Mouse (Mus musculus) lung, embryonic 16.5 days (tissue): Measurements from ENCODE around the gene Desi1. TPM values are rescaled to one million over a fixed set of nuclear protein-coding genes. Genes with fewer than 3 reads are reported as not detected.

Experiments
- ATAC-seq: fragments of 200-750 bp; cut with Nextera tagmentation; 2 replicates; pipeline ENCODE4 v1.8.0; 2017; ENCODE audit warnings: low read depth, mild to moderate bottlenecking, moderate library complexity
- H3K27ac ChIP-seq: fragments of 300-500 bp; sonication (generic); 2 replicates; pipeline ENCODE4 v1.5.1; 2014; ENCODE audit warnings: mild to moderate bottlenecking, control low read depth, low read length
- H3K27me3 ChIP-seq: fragments of 300-500 bp; sonication (generic); 2 replicates; pipeline ENCODE4 v1.6.1; 2014; ENCODE audit warnings: low read depth, low read length, mixed read lengths; ENCODE audit not compliant: control insufficient read depth, insufficient read depth
- H3K36me3 ChIP-seq: fragments of 300-500 bp; sonication (generic); 2 replicates; pipeline ENCODE4 v1.6.1; 2014; ENCODE audit warnings: low read length; ENCODE audit not compliant: control insufficient read depth, insufficient read depth
- H3K4me1 ChIP-seq: fragments of 300-500 bp; sonication (generic); replicated peaks from 2 replicates; pipeline ENCODE4 v1.6.1; 2014; ENCODE audit warnings: low read length, mixed read lengths; ENCODE audit not compliant: control insufficient read depth, insufficient read depth
- H3K4me2 ChIP-seq: fragments of 300-500 bp; sonication (generic); 2 replicates; pipeline ENCODE4 v1.6.1; 2014; ENCODE audit warnings: low read depth, low read length, control low read depth
- H3K4me3 ChIP-seq: fragments of 300-500 bp; sonication (generic); 2 replicates; pipeline ENCODE4 v1.5.1; 2014; ENCODE audit warnings: mild to moderate bottlenecking, low read length, control low read depth
- H3K9ac ChIP-seq: fragments of 300-500 bp; sonication (generic); 2 replicates; pipeline ENCODE4 v1.6.1; 2014; ENCODE audit warnings: low read length, control low read depth
- H3K9me3 ChIP-seq: fragments of 300-500 bp; sonication (generic); 2 replicates; pipeline ENCODE4 v1.6.1; 2016; ENCODE audit warnings: low read length; ENCODE audit not compliant: control insufficient read depth
- WGBS: fragments of 180-500 bp; shearing (Covaris S2); extraction: QIAGEN DNeasy Blood & Tissue Kit; methylation state at CpG from one replicate; pipeline ENCODE4 v1.1.7; 2014; 5-methylcytosine and 5-hydroxymethylcytosine counted together
- polyA plus RNA-seq: library from polyadenylated mRNA; unstranded; fragments of >200 nt; fragmentation: Nextera tagmentation; extraction: Ambion mirVana; gene quantifications from 2 replicates; pipeline ENCODE4 v1.2.1, GENCODE M21; 2015

Gene Desi1
- polyA plus RNA-seq = 21.6 and 22.7 TPM in 2 replicates

DNA sequence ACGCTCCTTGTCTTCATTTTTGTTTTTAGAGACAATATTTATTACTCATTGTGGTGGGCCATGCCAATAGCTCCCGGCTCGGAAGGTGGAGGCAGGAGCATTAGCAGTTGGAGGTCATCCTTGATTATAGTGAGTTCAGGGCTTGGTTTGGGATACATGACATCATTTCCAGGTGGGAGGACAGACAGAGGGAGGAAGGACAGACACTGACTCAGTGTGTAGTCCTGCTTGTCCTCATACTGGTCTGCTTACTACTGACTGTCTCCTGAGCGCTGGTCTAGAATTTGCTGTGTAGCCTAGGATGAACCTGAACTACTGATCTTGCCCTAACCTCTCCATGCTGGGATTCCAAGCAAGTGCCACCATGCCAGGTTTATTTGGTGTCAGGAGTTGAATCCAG lies at the start of gene Desi1:
Desi1 (minus strand) TSS at position 101 of the 400 bp plus-strand sequence.
- no peak for ATAC-seq
- Histone ChIP-seq H3K4me3 (no peak within 1 kb of the TSS), H3K9ac (no peak within 1 kb of the TSS), H3K36me3 (peaks cover 11% of the 10 kb centered on the region), H3K9me3 (no peaks in the 10 kb centered on the region), H3K4me2 (no peak within 1 kb of the TSS), H3K27me3 (no peaks in the 10 kb centered on the region), H3K4me1 (no peaks in the 10 kb centered on the region), H3K27ac (no peak within 1 kb of the TSS)
- WGBS = 86% methylated on average over 4 of the region's 4 CpGs

DNA sequence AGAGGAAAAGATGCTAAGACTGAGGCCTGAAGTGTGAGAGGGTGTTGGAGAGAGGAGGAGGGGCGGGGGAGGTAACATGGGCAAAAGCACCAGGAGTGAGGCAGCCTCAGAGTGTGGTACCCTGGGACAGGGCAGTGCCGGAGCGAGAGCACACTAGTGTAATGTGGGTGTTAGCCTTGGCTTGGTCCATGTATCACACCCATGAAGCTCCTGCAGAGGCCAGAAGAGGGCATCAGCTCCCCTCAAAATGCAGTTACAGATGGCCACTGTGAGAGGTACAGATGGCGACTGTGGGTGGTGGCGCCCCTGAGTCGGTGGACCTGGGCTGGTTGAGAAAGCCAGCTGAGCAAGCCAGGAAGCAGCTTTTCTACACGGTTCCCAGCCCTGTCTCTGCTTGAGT lies 47.5 kb upstream of the Desi1 start:
- no peaks in the 10 kb centered on the region for H3K36me3 ChIP-seq
- H3K9ac ChIP-seq = no peak overlapping the region
- WGBS = 26% methylated on average over 7 of the region's 7 CpGs
- no peak overlapping the region for H3K4me3 ChIP-seq
- H3K9me3 ChIP-seq = no peaks in the 10 kb centered on the region
- H3K4me1 ChIP-seq = no peaks in the 10 kb centered on the region
- H3K27ac ChIP-seq = no peak overlapping the region
- H3K27me3 ChIP-seq = no peaks in the 10 kb centered on the region
- no peak for ATAC-seq
- H3K4me2 ChIP-seq = no peak overlapping the region

- Histone ChIP-seq H3K4me3 (no peak overlapping the region), H3K4me2 (no peak overlapping the region), H3K9me3 (no peaks in the 10 kb centered on the region), H3K4me1 (no peaks in the 10 kb centered on the region), H3K36me3 (no peaks in the 10 kb centered on the region), H3K9ac (no peak overlapping the region), H3K27me3 (no peaks in the 10 kb centered on the region), H3K27ac (no peak overlapping the region)
- no peak for ATAC-seq
- 49% methylated on average over 10 of the region's 10 CpGs for WGBS
These were observed 46.2 kb upstream of the Desi1 start for GRCm38 (mm10) chr15:82079883-82080282.

GRCm38 (mm10) chr15:82073490-82073889 lies 39.8 kb upstream of the Desi1 start:
- Histone ChIP-seq H3K4me3 (no peak overlapping the region), H3K4me2 (no peak overlapping the region), H3K9ac (no peak overlapping the region), H3K27me3 (peaks cover 27% of the 10 kb centered on the region), H3K9me3 (0 out of 2 replicates have a peak, but pooled peaks cover 5% of the 10 kb centered on the region), H3K27ac (no peak overlapping the region), H3K4me1 (no peaks in the 10 kb centered on the region), H3K36me3 (no peaks in the 10 kb centered on the region)
- ATAC-seq = no peak
- 76% methylated on average over 7 of the region's 7 CpGs for WGBS

DNA sequence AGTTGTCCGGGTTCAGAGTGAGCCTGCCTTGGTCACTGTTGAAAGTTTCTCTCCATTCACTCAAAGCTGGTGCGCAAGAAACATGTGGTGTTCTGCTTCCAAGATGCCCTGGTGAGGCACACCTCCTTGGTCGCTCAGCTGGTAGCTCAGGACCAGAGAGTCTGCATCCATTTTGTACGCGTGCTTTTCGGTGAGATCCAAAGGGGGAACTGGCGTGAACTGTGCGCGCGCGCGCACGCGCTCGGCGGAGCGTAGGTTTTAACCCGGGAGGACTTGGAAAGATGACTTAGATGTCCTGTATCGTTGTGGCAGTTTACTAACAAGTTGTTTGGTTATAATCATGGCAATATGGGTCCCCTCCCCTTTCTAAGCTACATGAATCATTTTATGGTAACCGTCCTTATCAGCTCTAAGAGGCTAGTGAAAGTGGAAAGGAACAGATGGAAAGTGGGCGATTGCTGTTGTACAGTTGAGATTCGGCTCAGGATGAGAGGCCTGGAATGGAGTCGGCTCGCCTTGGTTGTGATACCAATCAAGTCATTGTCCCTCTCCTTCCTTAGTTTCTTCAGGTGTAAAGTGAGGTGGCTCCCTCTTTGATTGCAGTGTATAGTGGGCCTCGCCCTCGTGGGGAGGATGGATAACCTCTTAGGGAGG lies 38.3 kb upstream of the Desi1 start:
- H3K4me1 ChIP-seq = no peaks in the 10 kb centered on the region
- H3K27ac ChIP-seq = no peak overlapping the region
- H3K4me2 ChIP-seq = no peak overlapping the region
- 85% methylated on average over 26 of the region's 26 CpGs for WGBS
- H3K27me3 ChIP-seq = peaks cover 28% of the 10 kb centered on the region
- H3K36me3 ChIP-seq = no peaks in the 10 kb centered on the region
- 0 out of 2 replicates have a peak, but pooled peaks cover 5% of the 10 kb centered on the region for H3K9me3 ChIP-seq
- H3K4me3 ChIP-seq = no peak overlapping the region
- H3K9ac ChIP-seq = no peak overlapping the region
- no peak for ATAC-seq

DNA sequence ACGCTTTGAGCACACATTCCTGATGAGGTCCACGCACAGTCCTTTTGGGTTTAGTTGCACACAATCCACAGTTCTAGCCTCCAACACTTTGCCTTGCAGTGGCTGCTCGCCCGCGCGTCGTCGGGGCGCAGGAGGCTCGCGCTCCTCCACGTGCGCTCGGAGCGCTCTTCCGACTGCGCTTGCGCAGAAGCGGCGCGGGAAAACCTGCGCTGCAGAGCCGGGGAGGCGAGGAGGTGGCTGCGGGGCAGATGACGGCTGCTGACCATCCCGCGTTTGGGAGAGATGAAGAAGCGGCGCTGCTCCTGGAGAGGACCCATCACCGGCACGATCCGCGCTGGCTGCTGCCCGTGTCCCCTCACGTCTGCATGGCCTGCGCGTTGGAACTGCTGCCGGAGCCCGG lies 36.2 kb upstream of the Desi1 start, which contains the start of gene Mei1:
Mei1 (plus strand) TSS at position 99 of the 400 bp plus-strand sequence.
- peaks cover 31% of the 10 kb centered on the region for H3K27me3 ChIP-seq
- H3K9ac ChIP-seq = no peak within 1 kb of the TSS
- 0 out of 2 replicates have a peak, but pooled peaks cover 5% of the 10 kb centered on the region for H3K9me3 ChIP-seq
- H3K27ac ChIP-seq = no peak within 1 kb of the TSS
- no peaks in the 10 kb centered on the region for H3K4me1 ChIP-seq
- no peak for ATAC-seq
- peak within 1 kb of the TSS; percentile 21; the same call in 1 of the 2 replicates for H3K4me2 ChIP-seq
- no peaks in the 10 kb centered on the region for H3K36me3 ChIP-seq
- WGBS = 14% methylated on average over 40 of the region's 40 CpGs
- peak within 1 kb of the TSS; percentile 5; the same call in 1 of the 2 replicates for H3K4me3 ChIP-seq

- no peak overlapping the region for H3K4me2 ChIP-seq
- H3K9me3 ChIP-seq = 0 out of 2 replicates have a peak, but pooled peaks cover 5% of the 10 kb centered on the region
- H3K9ac ChIP-seq = no peak overlapping the region
- H3K4me3 ChIP-seq = no peak overlapping the region
- WGBS = 13% methylated on average over 7 of the region's 7 CpGs
- no peaks in the 10 kb centered on the region for H3K36me3 ChIP-seq
- peaks cover 35% of the 10 kb centered on the region for H3K27me3 ChIP-seq
- no peak overlapping the region for H3K27ac ChIP-seq
- H3K4me1 ChIP-seq = no peaks in the 10 kb centered on the region
- ATAC-seq = no peak
These were observed 31.8 kb upstream of the Desi1 start for GRCm38 (mm10) chr15:82065511-82065910.

GRCm38 (mm10) chr15:82063909-82064308 lies 30.2 kb upstream of the Desi1 start:
- Histone ChIP-seq H3K4me3 (no peak overlapping the region), H3K4me1 (no peaks in the 10 kb centered on the region), H3K27me3 (peaks cover 19% of the 10 kb centered on the region), H3K4me2 (no peak overlapping the region), H3K9me3 (no peaks in the 10 kb centered on the region), H3K36me3 (no peaks in the 10 kb centered on the region), H3K9ac (no peak overlapping the region), H3K27ac (no peak overlapping the region)
- 56% methylated on average over 14 of the region's 14 CpGs for WGBS
- ATAC-seq = no peak

DNA sequence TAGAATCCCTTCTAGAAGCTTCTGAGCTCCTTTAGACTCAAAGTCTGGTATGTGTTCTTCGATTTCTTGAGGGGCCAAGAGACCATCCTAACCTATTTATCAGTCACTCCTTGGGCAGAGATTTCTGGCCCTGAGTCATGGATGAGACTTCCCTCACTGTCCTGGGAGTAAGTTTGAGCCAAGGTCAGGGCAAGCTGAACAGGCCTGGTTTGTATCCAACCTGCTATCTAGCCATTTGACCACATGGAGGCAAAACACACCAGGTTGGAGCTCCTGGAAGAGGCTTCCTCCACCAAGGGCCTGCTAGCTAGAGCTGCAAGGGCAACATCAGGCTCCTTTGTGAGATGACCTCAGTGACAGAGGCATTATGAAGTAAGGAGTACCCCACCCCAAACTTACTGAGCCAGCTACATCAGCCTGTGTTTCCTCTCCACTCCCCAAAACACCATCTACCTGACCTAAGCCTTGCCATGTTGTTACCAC lies 25.1 kb upstream of the Desi1 start, which contains the start of gene 4930407I10Rik:
4930407I10Rik (plus strand) TSS at position 433 of the 483 bp plus-strand sequence.
- Histone ChIP-seq H3K9me3 (no peaks in the 10 kb centered on the region), H3K36me3 (no peaks in the 10 kb centered on the region), H3K4me3 (no peak within 1 kb of the TSS), H3K9ac (no peak within 1 kb of the TSS), H3K27me3 (peaks cover 4% of the 10 kb centered on the region; the same call in 1 of the 2 replicates), H3K27ac (no peak within 1 kb of the TSS), H3K4me2 (no peak within 1 kb of the TSS), H3K4me1 (no peaks in the 10 kb centered on the region)
- WGBS = 72% methylated on average over 1 of the region's 1 CpGs
- no peak for ATAC-seq
